In genomic region chr9:95188362-95189217, GRCm38 (mm10) we compare ENCODE assay signal across 8 mouse cellular contexts.
A peak's percentile ranks its signal among the peaks of the same experiment; 100 is the strongest.
DNase-seq lines count a peak whose midpoint lies in the region; ATAC-seq lines count a peak whose summit lies in the region.

No protein-coding gene starts in this region.

- H3K36me3 ChIP-seq in liver, embryonic 11.5 days (ENCODE audit: control insufficient read depth, insufficient read depth, low read length) = no peaks in the 10 kb centered on the region

- no peaks in the 10 kb centered on the region for H3K27me3 ChIP-seq in liver, embryonic 11.5 days (replicated peaks; ENCODE audit: control insufficient read depth, insufficient read depth, low read length)

- no peak overlapping the region for H3K27ac ChIP-seq in liver, embryonic 11.5 days (ENCODE audit: low read depth, low read length)

- ATAC-seq in liver, embryonic 11.5 days (replicated peaks; ENCODE audit: low FRiP score) = peak; percentile 38; the same call in 1 of the 2 replicates
- ATAC-seq in CD4-positive, CD25-positive, alpha-beta regulatory T cell, adult 4 months = no peak

- no peaks in the 10 kb centered on the region; the same call in none of the 2 replicates for H3K4me1 ChIP-seq in liver, embryonic 11.5 days (replicated peaks; ENCODE audit: control insufficient read depth, insufficient read depth, low read length)

- WGBS in liver, embryonic 11.5 days = 62% methylated on average over 8 of the region's 8 CpGs

- H3K4me3 ChIP-seq in liver, embryonic 11.5 days (ENCODE audit: low read depth, low read length) = no peak overlapping the region

- no peak overlapping the region for H3K9ac ChIP-seq in liver, embryonic 11.5 days (ENCODE audit: low read depth, low read length)

- H3K4me2 ChIP-seq in liver, embryonic 11.5 days = no peak overlapping the region

- peak; percentile 27 for DNase-seq in ovary, adult 18-20 months (ENCODE audit: low spot score)
- no peak for DNase-seq in ovary, postnatal 14 days (ENCODE audit: low spot score)
- DNase-seq in heart, adult 8-10 months (ENCODE audit: low spot score) = peak; percentile 56
- no peak for DNase-seq in liver, embryonic 11.5 days (ENCODE audit: low spot score)
- no peak for DNase-seq in testis, postnatal 14 days (ENCODE audit: low spot score)
- no peak for DNase-seq in thymus, postnatal 14 days
- no peak for DNase-seq in thymus, postnatal 0 days (ENCODE audit: low spot score)

- no peaks in the 10 kb centered on the region for H3K9me3 ChIP-seq in liver, embryonic 11.5 days (ENCODE audit: control insufficient read depth, low read length)

Comparison
In these comparisons a context has a peak if more than half of its experiments do, and no peak if none do; other contexts are left out.
1. DNase-seq: peak in ovary, adult 18-20 months (single experiment) and heart, adult 8-10 months (single experiment); none in ovary, postnatal 14 days (single experiment), liver, embryonic 11.5 days (single experiment), testis, postnatal 14 days (single experiment), thymus, postnatal 14 days (single experiment) and thymus, postnatal 0 days (single experiment).